Mouse (Mus musculus) B cell, adult 62 days (primary cell): ENCODE data around the gene Hmg20b. TPM values are rescaled to one million over a fixed set of nuclear protein-coding genes. Genes with fewer than 3 reads are reported as not detected.

Experiments used
- total RNA-seq: library from RNA; stranded (reverse); gene quantifications from 4 replicates; pipeline ENCODE4 v1.2.4, GENCODE M21; 2023

Hmg20b gene
- 71.5 to 76.8 TPM (median 75.7 TPM) in 4 replicates for total RNA-seq

GRCm38 (mm10) chr10:81350351-81351063, at the start of gene Hmg20b:
Gene Hmg20b, minus strand, starts transcription at chr10:81350480.

GRCm38 (mm10) chr10:81392781-81393185, 42.5 kb upstream of the Hmg20b start, which contains the start of gene Smim24:
Gene Smim24, plus strand, starts transcription at chr10:81393051.

GRCm38 (mm10) chr10:81388505-81389055, 38.3 kb upstream of the Hmg20b start, which contains the start of gene Gm48552:
Gene Gm48552, plus strand, starts transcription at chr10:81389005.

GRCm38 (mm10) chr10:81383802-81384604, 33.7 kb upstream of the Hmg20b start, which contains the start of the genes Dohh and Gm48551:
Gene Dohh, plus strand, starts transcription at chr10:81384428.
Gene Gm48551, plus strand, starts transcription at chr10:81384466.

DNA sequence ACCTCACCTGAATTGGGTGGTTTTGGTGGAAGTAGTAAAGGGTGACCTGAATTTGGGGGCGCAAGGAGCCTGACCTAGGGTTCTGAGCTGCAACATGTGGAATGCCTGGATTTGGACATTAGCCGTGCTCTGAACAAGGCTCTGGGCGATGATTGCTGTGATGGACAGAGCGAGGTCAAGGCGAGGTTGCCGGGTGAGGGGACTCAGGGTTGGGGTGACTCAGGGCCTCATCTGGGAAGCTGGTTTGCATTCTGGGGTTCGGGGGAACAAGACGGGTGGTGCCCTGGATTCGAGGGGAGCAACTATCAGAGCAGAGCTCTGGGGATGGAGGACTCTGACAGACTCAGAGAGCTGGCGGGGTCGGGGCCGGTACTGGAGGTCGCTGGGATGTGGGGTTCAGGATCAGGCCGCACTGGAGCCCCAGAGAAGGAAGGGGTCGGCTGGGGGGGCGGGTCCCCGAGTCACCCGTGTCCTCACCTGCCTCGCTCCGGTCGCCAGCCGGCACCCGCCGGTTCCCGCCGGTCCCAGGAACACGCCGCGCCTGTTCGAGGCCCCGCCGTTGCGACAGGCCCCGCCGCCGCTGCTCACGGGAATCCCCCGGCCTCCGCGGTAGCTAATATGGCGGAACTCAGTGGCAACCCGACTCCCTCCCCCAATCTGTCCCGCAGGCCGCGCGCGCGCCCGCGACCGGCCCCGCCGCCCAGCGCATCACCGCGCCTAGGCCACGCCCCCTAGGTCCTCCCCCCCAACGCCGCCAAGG, 27.7 kb upstream of the Hmg20b start, which contains the start of gene Fzr1:
Gene Fzr1 (minus strand): TSS at position 724 of the 760 bp plus-strand sequence.

DNA sequence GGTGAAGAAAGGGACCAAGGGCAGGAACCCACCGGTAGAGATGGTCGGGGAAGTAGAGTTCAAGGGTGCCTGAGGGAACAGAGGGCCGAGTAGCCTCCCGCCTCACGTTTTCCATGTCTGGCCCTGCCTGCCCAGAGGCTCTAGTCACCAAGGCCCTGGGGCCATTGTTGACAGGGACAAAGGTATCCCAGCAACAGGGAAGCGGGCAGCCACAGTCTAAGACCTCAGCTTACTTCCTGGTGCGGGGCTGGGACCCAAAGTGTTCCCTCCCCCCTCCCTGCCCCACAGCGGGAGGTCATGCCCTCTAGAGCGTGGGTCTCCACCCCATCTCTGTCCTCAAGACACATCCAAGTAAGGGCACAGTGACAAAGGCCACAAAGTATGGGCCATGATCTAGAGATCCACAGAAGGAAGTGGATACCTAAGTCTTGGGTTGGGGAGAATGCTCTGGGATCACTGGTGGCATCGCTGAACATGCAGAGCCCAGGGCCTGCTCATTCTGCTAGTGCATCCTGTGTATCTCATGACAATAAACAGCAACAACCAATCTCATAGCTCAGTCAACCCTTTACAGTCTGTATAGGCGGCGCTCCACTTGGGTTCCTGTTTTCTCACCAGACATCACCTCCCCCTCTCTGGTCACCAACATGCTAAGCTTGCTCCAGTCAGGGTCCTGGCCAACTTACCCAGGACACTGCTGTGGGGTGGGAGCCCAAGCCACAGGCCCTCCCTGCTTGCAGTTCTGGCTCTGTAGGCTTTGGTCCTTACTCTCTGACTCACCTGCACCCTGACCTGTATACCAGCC, 15.6 kb upstream of the Hmg20b start, which contains the start of gene 4930404N11Rik:
Gene 4930404N11Rik (minus strand): TSS at position 145 of the 805 bp plus-strand sequence.

GRCm38 (mm10) chr10:81356991-81357844, 6.9 kb upstream of the Hmg20b start, which contains the start of gene Mfsd12:
Gene Mfsd12, plus strand, starts transcription at chr10:81357491.

DNA sequence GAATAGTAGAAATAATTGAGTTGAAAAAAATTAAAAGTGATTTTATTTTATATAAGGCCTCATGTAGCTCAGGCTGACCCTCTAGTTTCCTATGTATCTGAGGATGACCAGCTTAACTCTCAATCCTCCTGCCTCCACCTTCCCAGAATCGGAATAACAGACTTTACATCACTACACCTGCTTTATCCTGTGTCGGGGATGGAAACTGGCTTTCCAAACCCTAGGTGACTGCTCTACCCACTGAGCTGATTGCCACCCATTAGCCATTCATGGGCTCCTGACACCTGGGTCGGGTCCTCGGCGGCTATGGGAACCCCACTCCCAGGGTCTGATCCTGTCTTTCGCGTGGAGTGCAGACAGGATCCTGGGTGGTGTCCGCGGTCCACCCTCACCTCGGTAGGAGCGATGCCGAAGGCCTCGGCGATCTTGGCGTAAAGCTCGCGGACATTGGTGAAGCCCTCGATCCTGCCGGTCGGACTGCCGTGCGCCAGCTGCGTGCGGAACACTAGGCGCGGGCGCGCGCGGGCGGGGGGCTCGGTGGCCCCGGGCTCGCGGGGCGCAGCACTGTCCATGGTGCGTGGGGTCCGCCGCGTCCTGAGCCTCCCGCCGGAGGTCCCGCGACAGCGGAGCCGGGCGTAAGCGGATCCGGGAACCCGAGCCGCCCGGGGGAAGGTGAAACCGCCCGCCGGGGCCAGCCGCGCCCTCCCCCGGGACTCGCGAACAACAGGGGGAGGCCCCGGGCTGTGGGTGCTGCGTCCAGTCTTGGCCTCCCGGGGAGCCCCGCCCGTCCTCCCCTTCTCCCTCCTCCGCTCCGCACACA, 7.4 kb downstream of the Hmg20b start, which contains the start of gene Gipc3:
Gene Gipc3 (minus strand): TSS at position 581 of the 820 bp plus-strand sequence.

DNA sequence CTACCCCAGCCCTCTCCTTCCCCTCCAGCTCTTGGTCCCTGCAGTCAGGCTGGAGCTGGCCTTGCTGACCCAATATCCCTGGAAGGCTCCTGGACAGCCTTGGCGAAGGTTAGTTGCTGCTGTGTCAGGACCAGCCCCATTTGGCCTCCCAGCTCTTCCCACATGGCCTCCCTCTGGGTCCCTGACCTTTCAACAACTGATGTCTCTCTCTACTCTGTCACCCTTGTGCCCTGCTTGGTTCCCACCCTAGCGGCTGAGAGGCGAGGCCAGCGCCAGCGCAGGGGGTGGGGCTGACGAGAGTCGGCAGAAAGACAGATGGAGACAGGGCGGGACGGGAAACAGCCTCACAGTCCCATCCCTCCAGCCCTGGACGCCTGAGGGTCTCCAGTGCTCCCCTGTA, 21.9 kb downstream of the Hmg20b start, which contains the start of gene Tbxa2r:
Gene Tbxa2r (plus strand): TSS at position 346 of the 400 bp plus-strand sequence.

GRCm38 (mm10) chr10:81320550-81321347, 29.5 kb downstream of the Hmg20b start, which contains the start of gene Cactin:
Gene Cactin, plus strand, starts transcription at chr10:81321103.

Other genes starting within 250 kb of the Hmg20b start
- gene Map2k2, start 244.6 kb downstream of the Hmg20b start, total RNA-seq: 140 to 154 TPM (median 146 TPM) in 4 replicates
- gene Zbtb7a, start 215.3 kb downstream of the Hmg20b start, total RNA-seq: 102 to 107 TPM (median 105 TPM) in 4 replicates
- gene Pias4, start 182.6 kb downstream of the Hmg20b start, total RNA-seq: 60.6 to 70.8 TPM (median 66.5 TPM) in 4 replicates
- gene Eef2, start 173.8 kb downstream of the Hmg20b start, total RNA-seq: 1,970 to 2,090 TPM (median 2,027 TPM) in 4 replicates
- gene Dapk3, start 167.5 kb downstream of the Hmg20b start, total RNA-seq: 79.2 to 84.3 TPM (median 81.9 TPM) in 4 replicates
- not detected in 4 replicates for gene 4930442H23Rik, start 166.6 kb downstream of the Hmg20b start, total RNA-seq
- gene Nmrk2, start 148.4 kb downstream of the Hmg20b start, total RNA-seq: not detected in 4 replicates
- not detected in 4 replicates for gene Atcay, start 119.6 kb downstream of the Hmg20b start, total RNA-seq
- 4.3 to 6.4 TPM (median 4.6 TPM) in 4 replicates for gene Zfr2, start 117.3 kb downstream of the Hmg20b start, total RNA-seq
- 25.9 to 37.1 TPM (median 29.9 TPM) in 4 replicates for gene Matk, start 97.5 kb downstream of the Hmg20b start, total RNA-seq
- 120 to 145 TPM (median 129 TPM) in 4 replicates for gene Mrpl54, start 83.5 kb downstream of the Hmg20b start, total RNA-seq
- 22.1 to 30.5 TPM (median 26.9 TPM) in 4 replicates for gene Apba3, start 83.5 kb downstream of the Hmg20b start, total RNA-seq
- gene Tjp3, start 58.9 kb downstream of the Hmg20b start, total RNA-seq: 11.7 to 14.1 TPM (median 12.2 TPM) in 4 replicates
- 147 to 164 TPM (median 158 TPM) in 4 replicates for gene Pip5k1c, start 57.5 kb downstream of the Hmg20b start, total RNA-seq
- 45.5 to 50.8 TPM (median 48.1 TPM) in 4 replicates for gene Cactin, start 29.4 kb downstream of the Hmg20b start, total RNA-seq
- gene Tbxa2r, start 21.7 kb downstream of the Hmg20b start, total RNA-seq: 3.3 to 4.4 TPM (median 3.7 TPM) in 4 replicates
- 0.57 to 1.1 TPM (median 0.80 TPM) in 4 replicates for gene Gipc3, start 7.2 kb downstream of the Hmg20b start, total RNA-seq
- 8.7 to 13.6 TPM (median 9.9 TPM) in 4 replicates for gene Mfsd12, start 7.0 kb upstream of the Hmg20b start, total RNA-seq
- gene 4930404N11Rik, start 15.3 kb upstream of the Hmg20b start, total RNA-seq: 5.0 to 8.0 TPM (median 6.8 TPM) in 4 replicates
- gene Fzr1, start 28.0 kb upstream of the Hmg20b start, total RNA-seq: 41.9 to 52.4 TPM (median 51.6 TPM) in 4 replicates
- 37.0 to 49.1 TPM (median 44.0 TPM) in 4 replicates for gene Dohh, start 33.9 kb upstream of the Hmg20b start, total RNA-seq
- 1.4 to 3.0 TPM (median 2.2 TPM) in 4 replicates for gene Gm48551, start 34.0 kb upstream of the Hmg20b start, total RNA-seq
- gene Gm48552, start 38.5 kb upstream of the Hmg20b start, total RNA-seq: 2.3 to 8.8 TPM (median 6.4 TPM) in 4 replicates
- gene Smim24, start 42.6 kb upstream of the Hmg20b start, total RNA-seq: 4.3 to 8.4 TPM (median 7.4 TPM) in 4 replicates
- gene Nfic, start 105.2 kb upstream of the Hmg20b start, total RNA-seq: 18.3 to 24.4 TPM (median 19.5 TPM) in 4 replicates
- not detected in 4 replicates for gene Celf5, start 132.2 kb upstream of the Hmg20b start, total RNA-seq
- 99.6 to 113 TPM (median 106 TPM) in 4 replicates for gene Ncln, start 145.9 kb upstream of the Hmg20b start, total RNA-seq
- 48.2 to 59.1 TPM (median 54.6 TPM) in 4 replicates for gene S1pr4, start 149.7 kb upstream of the Hmg20b start, total RNA-seq
- gene Gna15, start 173.7 kb upstream of the Hmg20b start, total RNA-seq: 5.1 to 6.6 TPM (median 5.9 TPM) in 4 replicates
- 24.1 to 34.4 TPM (median 29.1 TPM) in 4 replicates for gene Gna11, start 194.7 kb upstream of the Hmg20b start, total RNA-seq
- gene Aes, start 209.0 kb upstream of the Hmg20b start, total RNA-seq: 294 to 321 TPM (median 315 TPM) in 4 replicates
- gene Tle2, start 224.1 kb upstream of the Hmg20b start, total RNA-seq: 2.8 to 6.0 TPM (median 4.1 TPM) in 4 replicates